In the genomic region with DNA sequence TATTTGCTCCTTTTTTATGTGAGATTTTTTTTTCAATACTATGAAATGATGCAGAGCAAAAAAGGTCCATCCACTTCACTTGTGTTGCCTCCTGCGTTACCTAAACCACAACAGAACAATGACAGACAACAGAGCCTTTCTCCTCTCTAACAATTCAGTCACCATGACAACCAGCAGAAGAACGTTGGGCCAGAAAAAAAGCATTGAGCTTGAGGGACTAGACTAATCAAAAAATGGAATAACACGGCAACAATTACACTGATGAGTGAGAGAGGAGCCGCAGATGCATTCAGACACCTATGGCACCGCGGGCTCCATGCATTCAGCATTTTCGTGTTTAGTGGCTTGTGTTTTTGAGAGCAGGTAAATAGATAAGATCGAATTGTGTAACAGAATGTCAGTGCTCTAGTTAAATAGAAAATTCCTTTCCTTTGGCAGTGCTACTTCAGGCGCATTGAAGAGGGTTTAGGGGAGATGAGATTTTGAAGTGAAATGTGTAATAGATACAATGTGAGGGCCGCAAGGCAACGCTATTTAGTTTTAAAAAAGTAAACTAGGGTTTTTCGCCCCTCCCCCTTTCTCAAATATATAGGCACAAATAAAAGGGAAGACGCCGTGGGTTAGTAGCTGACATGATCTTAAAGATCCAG, we compare ENCODE assay signal across 13 mouse cellular contexts.
DNase-seq lines count a peak whose midpoint lies in the region; ATAC-seq lines count a peak whose summit lies in the region.
"Had no signal": no experiment of that assay in that cellular context is flagged by ENCODE, and none has a peak within 500 bp of the region (broad histone marks: within the 10 kb centered on the region; RNA-seq: fewer than 3 reads in every experiment).

No protein-coding gene starts in this region.

- H3K4me3 ChIP-seq in lung, embryonic 16.5 days (ENCODE audit: low read length), result no peak overlapping the region
- H3K4me3 ChIP-seq in forebrain, embryonic 16.5 days (replicated peaks; ENCODE audit: low read length), result no peak overlapping the region
- H3K4me3 ChIP-seq in neural tube, embryonic 15.5 days (replicated peaks), result no peak overlapping the region
- no peak overlapping the region for H3K4me3 ChIP-seq in intestine, embryonic 15.5 days (replicated peaks)

- H3K4me2 ChIP-seq in lung, embryonic 16.5 days (ENCODE audit: low read depth, low read length), result no peak overlapping the region
- no peak overlapping the region for H3K4me2 ChIP-seq in forebrain, embryonic 16.5 days (ENCODE audit: low read length)
- peak overlapping the region; percentile 9; the same call in 1 of the 2 replicates for H3K4me2 ChIP-seq in neural tube, embryonic 15.5 days
- no peak overlapping the region for H3K4me2 ChIP-seq in intestine, embryonic 15.5 days (replicated peaks)

- DNase-seq in lung, adult 18-20 months, result no peak
- peak; percentile 18 for DNase-seq in layer of hippocampus, adult 9-11 months
- DNase-seq in cerebellum, adult 8-10 months, result no peak
- DNase-seq: adrenal gland, postnatal 14 days; cerebellum, adult 9-10 months; heart, postnatal 4 days; lung, postnatal 14 days had no signal

- no peaks in the 10 kb centered on the region for H3K4me1 ChIP-seq in lung, embryonic 16.5 days (replicated peaks; ENCODE audit: control insufficient read depth, insufficient read depth, low read length)
- no peaks in the 10 kb centered on the region for H3K4me1 ChIP-seq in forebrain, embryonic 16.5 days (replicated peaks; ENCODE audit: control insufficient read depth, insufficient read depth, low read length)
- H3K4me1 ChIP-seq in neural tube, embryonic 15.5 days, result peaks cover 4% of the 10 kb centered on the region; the same call in 1 of the 2 replicates
- no peaks in the 10 kb centered on the region for H3K4me1 ChIP-seq in intestine, embryonic 15.5 days (replicated peaks)

- no peak for ATAC-seq in lung, embryonic 16.5 days (ENCODE audit: low read depth)
- peak; percentile 66 for ATAC-seq in forebrain, embryonic 16.5 days
- peak; percentile 82; the same call in 1 of the 2 replicates for ATAC-seq in neural tube, embryonic 15.5 days (ENCODE audit: low FRiP score)
- ATAC-seq in erythroblast, adult 5-6 weeks (replicated peaks; ENCODE audit: low FRiP score, poor library complexity, severe bottlenecking), result no peak
- no peak for ATAC-seq in intestine, embryonic 15.5 days

- H3K36me3 ChIP-seq in lung, embryonic 16.5 days (ENCODE audit: control insufficient read depth, insufficient read depth, low read length), result no peaks in the 10 kb centered on the region
- H3K36me3 ChIP-seq in forebrain, embryonic 16.5 days (ENCODE audit: control insufficient read depth, insufficient read depth), result no peaks in the 10 kb centered on the region
- no peaks in the 10 kb centered on the region for H3K36me3 ChIP-seq in neural tube, embryonic 15.5 days
- H3K36me3 ChIP-seq in intestine, embryonic 15.5 days, result no peaks in the 10 kb centered on the region

- H3K27ac ChIP-seq in lung, embryonic 16.5 days (ENCODE audit: low read length), result peak overlapping the region; percentile 60
- no peak overlapping the region for H3K27ac ChIP-seq in forebrain, embryonic 16.5 days (ENCODE audit: low read length)
- 0 out of 2 replicates have a peak overlapping the region, but pooled peaks have one; percentile 11 for H3K27ac ChIP-seq in neural tube, embryonic 15.5 days (replicated peaks)
- no peak overlapping the region for H3K27ac ChIP-seq in intestine, embryonic 15.5 days
- H3K27ac ChIP-seq: kidney, postnatal 0 days had no signal

- 65% methylated on average over 14 of the region's 14 CpGs for WGBS in lung, embryonic 16.5 days
- WGBS in forebrain, embryonic 16.5 days, result 28% methylated on average over 14 of the region's 14 CpGs
- 46% methylated on average over 14 of the region's 14 CpGs for WGBS in neural tube, embryonic 15.5 days
- 75% methylated on average over 14 of the region's 14 CpGs for WGBS in intestine, embryonic 15.5 days

- H3K27me3 ChIP-seq in lung, embryonic 16.5 days (ENCODE audit: control insufficient read depth, insufficient read depth, low read depth, low read length), result no peaks in the 10 kb centered on the region
- H3K27me3 ChIP-seq in forebrain, embryonic 16.5 days (replicated peaks; ENCODE audit: control insufficient read depth, insufficient read depth, low read length), result no peaks in the 10 kb centered on the region
- H3K27me3 ChIP-seq in neural tube, embryonic 15.5 days (replicated peaks), result no peaks in the 10 kb centered on the region
- H3K27me3 ChIP-seq in intestine, embryonic 15.5 days (replicated peaks), result no peaks in the 10 kb centered on the region

- no peak overlapping the region for H3K9ac ChIP-seq in lung, embryonic 16.5 days (ENCODE audit: low read length)
- H3K9ac ChIP-seq in forebrain, embryonic 16.5 days (replicated peaks; ENCODE audit: low read depth, low read length), result no peak overlapping the region
- no peak overlapping the region for H3K9ac ChIP-seq in neural tube, embryonic 15.5 days (replicated peaks)
- H3K9ac ChIP-seq in intestine, embryonic 15.5 days, result no peak overlapping the region

- H3K9me3 ChIP-seq in lung, embryonic 16.5 days (ENCODE audit: control insufficient read depth, low read length), result no peaks in the 10 kb centered on the region
- H3K9me3 ChIP-seq in forebrain, embryonic 16.5 days (ENCODE audit: control insufficient read depth, low read length), result no peaks in the 10 kb centered on the region
- no peaks in the 10 kb centered on the region for H3K9me3 ChIP-seq in neural tube, embryonic 15.5 days (replicated peaks)
- no peaks in the 10 kb centered on the region for H3K9me3 ChIP-seq in intestine, embryonic 15.5 days

Comparison
In these comparisons a context has a peak if more than half of its experiments do, and no peak if none do; other contexts are left out.
1. ATAC-seq: peak in forebrain, embryonic 16.5 days (single experiment) and neural tube, embryonic 15.5 days (single experiment); none in lung, embryonic 16.5 days (single experiment), erythroblast, adult 5-6 weeks (single experiment) and intestine, embryonic 15.5 days (single experiment).
2. H3K27ac ChIP-seq: peak in lung, embryonic 16.5 days (single experiment) and neural tube, embryonic 15.5 days (single experiment); none in forebrain, embryonic 16.5 days (single experiment) and intestine, embryonic 15.5 days (single experiment).